Mouse (Mus musculus) ES-CJ7 (cell line): ENCODE measurements at regions not wholly inside any gene's neighbourhood (a gene's known extent, or its start where the extent isn't known, plus 50 kb on each side); places are given as distances from the start of the nearest gene placed in this dataset.

Experiments
- DNase-seq: peaks from one replicate; pipeline ENCODE4 v3.0.0; 2011; ENCODE audit warnings: low read depth, low spot score

GRCm38 (mm10) chr12:9921591-9922198, 351.8 kb downstream of the Osr1 start:
- no peak for DNase-seq

- DNase-seq = no peak
These were observed 354.6 kb downstream of the Osr1 start for GRCm38 (mm10) chr12:9924561-9924960.

GRCm38 (mm10) chr12:9934158-9934557, 364.2 kb downstream of the Osr1 start:
- DNase-seq = no peak

GRCm38 (mm10) chr12:9941357-9941756, 371.4 kb downstream of the Osr1 start:
- DNase-seq = no peak

GRCm38 (mm10) chr12:9941823-9942222, 371.9 kb downstream of the Osr1 start:
- DNase-seq = no peak

- DNase-seq = no peak
These were observed 378.9 kb downstream of the Osr1 start for GRCm38 (mm10) chr12:9948784-9949183.

- DNase-seq = no peak
These were observed 382.5 kb downstream of the Osr1 start for GRCm38 (mm10) chr12:9952372-9952771.

- no peak for DNase-seq
These were observed 384.4 kb downstream of the Osr1 start for GRCm38 (mm10) chr12:9954178-9954888.

GRCm38 (mm10) chr12:9969390-9969789, 399.5 kb downstream of the Osr1 start:
- no peak for DNase-seq

GRCm38 (mm10) chr12:9970771-9971170, 399.0 kb upstream of the Nt5c1b start:
- no peak for DNase-seq

GRCm38 (mm10) chr12:9978494-9979112, 391.2 kb upstream of the Nt5c1b start:
- no peak for DNase-seq

- no peak for DNase-seq
These were observed 390.7 kb upstream of the Nt5c1b start for GRCm38 (mm10) chr12:9979113-9979507.

GRCm38 (mm10) chr12:9991305-9991704, 378.5 kb upstream of the Nt5c1b start:
- no peak for DNase-seq

GRCm38 (mm10) chr12:9995670-9996069, 374.1 kb upstream of the Nt5c1b start:
- no peak for DNase-seq

- DNase-seq = no peak
These were observed 373.2 kb upstream of the Nt5c1b start for GRCm38 (mm10) chr12:9996455-9997189.

GRCm38 (mm10) chr12:9997190-9997561, 372.6 kb upstream of the Nt5c1b start:
- DNase-seq = no peak

GRCm38 (mm10) chr12:9997571-9997970, 372.2 kb upstream of the Nt5c1b start:
- DNase-seq = no peak

- DNase-seq = no peak
These were observed 369.8 kb upstream of the Nt5c1b start for GRCm38 (mm10) chr12:9999933-10000332.

- DNase-seq = no peak
These were observed 361.3 kb upstream of the Nt5c1b start for GRCm38 (mm10) chr12:10008473-10008872.

GRCm38 (mm10) chr12:10016710-10017581, 352.8 kb upstream of the Nt5c1b start:
- DNase-seq = no peak

GRCm38 (mm10) chr12:10035479-10035878, 334.3 kb upstream of the Nt5c1b start:
- DNase-seq = no peak
